Comparison of ENCODE assay signal across 8 mouse cellular contexts in the genomic region with DNA sequence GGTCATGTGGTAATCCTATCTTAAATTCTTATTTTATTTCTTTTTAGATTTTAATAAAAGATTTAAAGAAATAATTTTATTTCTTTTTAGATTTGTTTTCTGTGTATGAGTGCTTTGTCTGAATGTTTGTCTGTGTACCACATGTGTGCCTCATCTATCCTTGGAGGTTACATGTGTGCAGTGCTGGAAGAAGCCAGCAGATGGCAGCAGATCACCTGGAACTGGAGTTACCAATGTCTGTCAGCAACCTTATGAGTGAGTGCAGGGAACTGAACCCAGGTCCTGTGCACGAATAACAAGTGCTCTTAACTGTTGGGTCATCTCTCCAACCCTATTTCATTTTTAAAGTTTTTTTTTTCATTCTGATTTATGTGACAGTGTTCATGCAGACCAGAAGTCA. TPM values are rescaled to one million over a fixed set of nuclear protein-coding genes. Genes with fewer than 3 reads are reported as not detected.
DNase-seq lines count a peak whose midpoint lies in the region.

No protein-coding gene starts in this region.

- DNase-seq in gastrocnemius, postnatal 10 days: peak; percentile 54
- DNase-seq in gastrocnemius, postnatal 14 days: no peak
- DNase-seq in B cell, adult 2 months: peak; percentile 67 to 68
- DNase-seq in WW6 (ENCODE audit: low read depth, low spot score): peak; percentile 78
- peak; percentile 74 for DNase-seq in embryo, embryonic 10.5 days (ENCODE audit: low spot score)
- peak; percentile 14 to 45 for DNase-seq in left cerebral cortex, postnatal 10 days (ENCODE audit: extremely low spot score in 1 of 2, low spot score in 2 of 2)
- DNase-seq in naive thymus-derived CD4-positive, alpha-beta T cell, adult 2 months (ENCODE audit: low read depth): peak; percentile 80
- peak; percentile 86 for DNase-seq in thymus, postnatal 4 days

- intact Hi-C loops in gastrocnemius, postnatal 14 days (cut with DNase I; ENCODE audit: low total_unique reads): loop anchor here (5.0 kb wide), 1 partner anchor 45 kb away; the partner anchor contains the start of gene Cand2
- intact Hi-C loops in left cerebral cortex, postnatal 10 days (cut with DNase I): no loop called here

RNA-seq across cellular contexts. Expression of gene Tmem40, which starts 35.1 kb away (rescaled TPM):
- 1 to 10 TPM in 1 of 2 experiments, under 1 TPM in 1; 0.26 to 1.5 TPM for total RNA-seq in gastrocnemius, postnatal 10 days (2021)
- total RNA-seq in gastrocnemius, postnatal 14 days (2021): under 1 TPM; 0.33 to 0.80 TPM
- total RNA-seq in left cerebral cortex, postnatal 10 days (2021): 1 to 10 TPM; 1.4 to 1.6 TPM

RNA-seq across cellular contexts. Expression of gene Cand2, which starts 47.2 kb away (rescaled TPM):
- 10 to 100 TPM; 89.1 to 96.7 TPM for total RNA-seq in gastrocnemius, postnatal 10 days (2021)
- total RNA-seq in gastrocnemius, postnatal 14 days (2021): 10 to 100 TPM; 68.1 to 86.4 TPM
- total RNA-seq in left cerebral cortex, postnatal 10 days (2021): 1 to 10 TPM; 2.7 to 3.7 TPM

RNA-seq across cellular contexts. Expression of gene Raf1, which starts 50.7 kb away (rescaled TPM):
- total RNA-seq in gastrocnemius, postnatal 10 days (2021): 100 to 1,000 TPM; 102 to 108 TPM
- 10 to 100 TPM; 88.8 to 92.8 TPM for total RNA-seq in gastrocnemius, postnatal 14 days (2021)
- 100 to 1,000 TPM; 121 to 132 TPM for total RNA-seq in left cerebral cortex, postnatal 10 days (2021)

Comparison
In these comparisons a context has a peak if more than half of its experiments do, and no peak if none do; other contexts are left out.
1. RNA of gene Cand2, which starts 47.2 kb away (total RNA-seq): 89.1 to 96.7 TPM in gastrocnemius, postnatal 10 days and 68.1 to 86.4 TPM in gastrocnemius, postnatal 14 days; 2.7 to 3.7 TPM in left cerebral cortex, postnatal 10 days; every median in the first group is over 10 times any median in the second.